Mouse (Mus musculus) forebrain, embryonic 12.5 days (tissue): Measurements from ENCODE around the gene Pnkp. TPM values are rescaled to one million over a fixed set of nuclear protein-coding genes. Genes with fewer than 3 reads are reported as not detected.
A peak's percentile ranks its signal among the peaks of the same experiment; 100 is the strongest.

Source experiments
- ATAC-seq: fragments of 200-750 bp; cut with Nextera tagmentation; 2 replicates; pipeline ENCODE4 v1.8.0; 2017; ENCODE audit warnings: moderate TSS enrichment; ENCODE audit not compliant: low FRiP score
- H3K27ac ChIP-seq: fragments of 300-500 bp; sonication (generic); 2 replicates; pipeline ENCODE4 v1.5.1; 2016; ENCODE audit warnings: mild to moderate bottlenecking
- H3K27me3 ChIP-seq: fragments of 300-500 bp; sonication (generic); 2 replicates; pipeline ENCODE4 v1.6.1; 2016; ENCODE audit warnings: mild to moderate bottlenecking
- H3K36me3 ChIP-seq: fragments of 300-500 bp; sonication (generic); replicated peaks from 2 replicates; pipeline ENCODE4 v1.6.1; 2016; ENCODE audit warnings: mild to moderate bottlenecking
- H3K4me1 ChIP-seq: fragments of 300-500 bp; sonication (generic); 2 replicates; pipeline ENCODE4 v1.6.1; 2016
- H3K4me2 ChIP-seq: fragments of 300-500 bp; sonication (generic); 2 replicates; pipeline ENCODE4 v1.6.1; 2016; ENCODE audit warnings: mild to moderate bottlenecking, moderate library complexity
- H3K4me3 ChIP-seq: fragments of 300-500 bp; sonication (generic); replicated peaks from 2 replicates; pipeline ENCODE4 v1.5.1; 2016; ENCODE audit warnings: mild to moderate bottlenecking
- H3K9ac ChIP-seq: fragments of 300-500 bp; sonication (generic); 2 replicates; pipeline ENCODE4 v1.6.1; 2016; ENCODE audit warnings: mild to moderate bottlenecking
- H3K9me3 ChIP-seq: fragments of 300-500 bp; sonication (generic); 2 replicates; pipeline ENCODE4 v1.6.1; 2016
- WGBS: fragments of 180-500 bp; shearing (Covaris S2); methylation state at CpG from one replicate; pipeline ENCODE4 v1.1.7; 2016; 5-methylcytosine and 5-hydroxymethylcytosine counted together
- polyA plus RNA-seq: library from polyadenylated mRNA; unstranded; fragments of >200 nt; fragmentation: Nextera tagmentation; extraction: Ambion mirVana; gene quantifications from 2 replicates; pipeline ENCODE4 v1.2.1, GENCODE M21; 2016

Gene Pnkp
- polyA plus RNA-seq, 1 experiment from 2014 or later = 37.8 TPM

DNA sequence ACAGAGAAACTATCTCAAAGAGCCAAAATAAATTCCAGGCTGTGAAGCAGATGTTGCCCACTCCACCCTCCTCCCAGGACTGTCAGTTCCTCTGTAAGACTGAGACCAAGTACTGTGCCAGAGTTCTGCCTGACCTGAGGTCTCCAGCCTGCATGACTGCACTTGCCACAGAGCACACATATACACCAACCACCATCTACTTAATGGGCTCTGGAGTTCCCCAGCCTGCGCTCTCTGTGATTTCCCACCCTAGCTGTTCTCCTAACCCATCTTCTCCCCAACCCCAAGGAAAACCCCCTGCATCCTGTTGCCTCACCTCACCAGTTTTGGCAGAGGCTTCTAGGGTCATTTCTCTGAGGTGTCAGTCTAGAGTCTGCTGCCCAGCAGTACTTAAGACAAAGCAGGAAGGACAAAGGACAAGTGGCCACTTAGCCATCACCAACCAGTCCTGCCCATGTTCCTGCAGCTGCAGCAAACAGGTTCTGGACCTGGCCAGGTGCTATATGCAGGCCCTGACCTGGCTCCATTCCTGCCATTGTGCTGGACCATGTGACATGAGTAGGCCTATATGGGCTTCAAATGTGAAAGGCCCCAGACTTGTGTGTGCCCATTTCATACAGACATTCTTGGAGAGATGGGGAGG lies 21.4 kb upstream of the Pnkp start:
- Histone ChIP-seq H3K9me3 (no peaks in the 10 kb centered on the region), H3K36me3 (peaks cover 18% of the 10 kb centered on the region), H3K27me3 (peaks cover 28% of the 10 kb centered on the region), H3K27ac (no peak overlapping the region), H3K9ac (no peak overlapping the region), H3K4me1 (peaks cover 13% of the 10 kb centered on the region), H3K4me3 (no peak overlapping the region), H3K4me2 (no peak overlapping the region)
- 88% methylated on average over 1 of the region's 1 CpGs for WGBS
- ATAC-seq = no peak

DNA sequence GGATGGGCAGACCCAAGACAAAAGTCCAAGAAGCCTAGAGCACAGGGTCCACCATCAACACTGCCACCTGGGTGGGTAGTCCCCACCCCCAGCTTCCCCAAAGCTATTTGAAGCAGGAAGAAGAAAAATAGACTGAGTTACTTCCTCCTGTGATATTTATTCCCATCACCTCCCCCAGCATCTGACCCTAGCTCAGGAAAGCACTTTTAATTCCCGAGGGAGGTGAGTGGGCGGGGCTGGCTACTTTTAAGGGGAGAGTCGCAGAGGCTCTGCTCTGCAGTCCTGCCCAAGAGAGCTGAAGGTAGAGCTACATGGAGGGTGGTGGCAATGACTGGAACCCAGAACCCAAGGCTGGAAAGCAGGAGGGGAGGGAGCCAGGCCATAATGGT lies 20.9 kb upstream of the Pnkp start:
- Histone ChIP-seq H3K36me3 (peaks cover 16% of the 10 kb centered on the region), H3K9me3 (no peaks in the 10 kb centered on the region), H3K4me3 (no peak overlapping the region), H3K4me2 (no peak overlapping the region), H3K27me3 (peaks cover 34% of the 10 kb centered on the region), H3K9ac (no peak overlapping the region), H3K4me1 (peaks cover 13% of the 10 kb centered on the region), H3K27ac (no peak overlapping the region)
- ATAC-seq = no peak
- 53% methylated on average over 3 of the region's 3 CpGs for WGBS

DNA sequence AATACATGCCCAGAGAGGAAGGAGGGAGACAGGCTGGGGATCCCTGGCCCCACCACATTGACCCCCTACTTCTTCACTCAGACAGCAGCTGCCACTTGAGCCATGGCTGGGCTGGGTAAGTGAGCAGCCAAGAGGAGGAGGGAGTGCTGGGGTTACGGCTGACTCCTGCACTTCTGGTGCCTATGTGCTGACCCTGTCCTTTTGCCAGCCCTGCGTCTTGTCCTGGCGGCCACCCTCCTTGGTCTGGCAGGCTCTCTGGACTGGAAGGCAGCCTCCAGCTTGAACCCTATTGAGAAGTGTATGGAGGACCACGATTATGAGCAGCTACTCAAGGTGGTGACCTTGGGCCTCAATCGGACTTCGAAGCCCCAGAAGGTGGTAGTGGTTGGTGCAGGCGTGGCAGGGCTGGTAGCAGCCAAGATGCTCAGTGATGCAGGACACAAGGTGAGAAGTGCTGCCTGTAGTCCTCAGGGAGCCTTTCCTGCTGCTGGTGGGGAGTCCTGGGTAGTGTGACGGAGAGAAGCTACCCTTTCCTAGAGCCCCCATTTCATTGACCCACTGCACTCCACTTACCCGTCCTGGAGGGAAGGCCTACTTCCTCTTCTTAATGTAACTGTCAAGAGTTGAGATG lies 20.4 kb upstream of the Pnkp start:
- Histone ChIP-seq H3K9ac (no peak overlapping the region), H3K9me3 (no peaks in the 10 kb centered on the region), H3K27me3 (peaks cover 39% of the 10 kb centered on the region), H3K4me3 (no peak overlapping the region), H3K27ac (no peak overlapping the region), H3K36me3 (peaks cover 16% of the 10 kb centered on the region), H3K4me2 (no peak overlapping the region), H3K4me1 (peaks cover 13% of the 10 kb centered on the region)
- ATAC-seq = no peak
- WGBS = 87% methylated on average over 9 of the region's 9 CpGs

DNA sequence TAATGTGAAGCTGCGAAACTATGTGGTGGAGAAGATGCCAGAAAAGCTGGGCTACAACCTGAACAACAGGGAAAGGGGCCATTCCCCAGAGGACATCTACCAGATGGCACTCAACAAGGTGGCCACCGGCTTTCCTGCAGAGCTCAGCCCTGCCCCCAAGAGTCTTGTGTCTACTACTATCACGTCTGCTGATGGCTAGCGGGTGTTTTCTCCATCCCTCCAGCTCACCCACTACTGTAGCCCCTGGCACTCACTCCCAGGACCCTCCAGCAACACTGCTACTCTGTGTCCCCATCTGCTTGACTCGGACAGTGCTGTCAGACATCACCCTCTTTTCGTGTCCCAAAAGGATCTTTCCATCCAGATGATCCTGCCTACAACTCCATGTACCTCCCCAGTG lies 18.9 kb upstream of the Pnkp start:
- H3K4me2 ChIP-seq = no peak overlapping the region
- H3K9me3 ChIP-seq = no peaks in the 10 kb centered on the region
- H3K27me3 ChIP-seq = peaks cover 48% of the 10 kb centered on the region
- H3K4me1 ChIP-seq = peaks cover 13% of the 10 kb centered on the region
- no peak overlapping the region for H3K27ac ChIP-seq
- ATAC-seq = no peak
- H3K36me3 ChIP-seq = peaks cover 24% of the 10 kb centered on the region
- no peak overlapping the region for H3K4me3 ChIP-seq
- 91% methylated on average over 6 of the region's 6 CpGs for WGBS
- H3K9ac ChIP-seq = no peak overlapping the region

- ATAC-seq = 0 out of 2 replicates have a peak, but pooled peaks have one; percentile 5
- Histone ChIP-seq H3K27me3 (peaks cover 48% of the 10 kb centered on the region), H3K27ac (no peak overlapping the region), H3K36me3 (peaks cover 34% of the 10 kb centered on the region), H3K4me1 (peaks cover 13% of the 10 kb centered on the region), H3K9me3 (no peaks in the 10 kb centered on the region), H3K4me3 (peak overlapping the region; percentile 27), H3K9ac (peak overlapping the region; percentile 51; the same call in 1 of the 2 replicates), H3K4me2 (peak overlapping the region; percentile 52)
- 23% methylated on average over 11 of the region's 11 CpGs for WGBS
These were observed 17.8 kb upstream of the Pnkp start for GRCm38 (mm10) chr7:44839171-44839490.

- ATAC-seq = peak; percentile 66
- H3K27me3 ChIP-seq = peaks cover 48% of the 10 kb centered on the region
These were observed 17.3 kb upstream of the Pnkp start for GRCm38 (mm10) chr7:44839491-44840191.

GRCm38 (mm10) chr7:44840426-44840825 lies 16.5 kb upstream of the Pnkp start:
- 58% methylated on average over 14 of the region's 14 CpGs for WGBS
- Histone ChIP-seq H3K4me1 (peaks cover 13% of the 10 kb centered on the region), H3K4me2 (peak overlapping the region; percentile 52), H3K27me3 (peaks cover 48% of the 10 kb centered on the region), H3K4me3 (peak overlapping the region; percentile 27; the same call in 1 of the 2 replicates), H3K36me3 (peaks cover 47% of the 10 kb centered on the region), H3K9me3 (no peaks in the 10 kb centered on the region), H3K9ac (peak overlapping the region; percentile 51; the same call in 1 of the 2 replicates), H3K27ac (no peak overlapping the region)
- ATAC-seq = no peak

More at GRCm38 (mm10) chr7:44839491-44840191, 17.3 kb upstream of the Pnkp start:
- no peak overlapping the region for H3K27ac ChIP-seq
- peaks cover 13% of the 10 kb centered on the region for H3K4me1 ChIP-seq
- H3K4me3 ChIP-seq = peak overlapping the region; percentile 27
- WGBS = 1% methylated on average over 58 of the region's 58 CpGs
- peak overlapping the region; percentile 51 for H3K9ac ChIP-seq
- H3K9me3 ChIP-seq = no peaks in the 10 kb centered on the region
- peak overlapping the region; percentile 52 for H3K4me2 ChIP-seq
- H3K36me3 ChIP-seq = peaks cover 39% of the 10 kb centered on the region

- no peaks in the 10 kb centered on the region for H3K9me3 ChIP-seq
- H3K4me2 ChIP-seq = no peak overlapping the region
- no peak overlapping the region for H3K9ac ChIP-seq
- peaks cover 13% of the 10 kb centered on the region for H3K4me1 ChIP-seq
- no peak overlapping the region for H3K27ac ChIP-seq
- H3K27me3 ChIP-seq = peaks cover 48% of the 10 kb centered on the region
- H3K36me3 ChIP-seq = peaks cover 60% of the 10 kb centered on the region
- WGBS = 92% methylated on average over 8 of the region's 8 CpGs
- no peak for ATAC-seq
- H3K4me3 ChIP-seq = no peak overlapping the region
These were observed 15.0 kb upstream of the Pnkp start for GRCm38 (mm10) chr7:44841825-44842463.

- Histone ChIP-seq H3K36me3 (peaks cover 60% of the 10 kb centered on the region), H3K9ac (no peak overlapping the region), H3K9me3 (no peaks in the 10 kb centered on the region), H3K27me3 (peaks cover 25% of the 10 kb centered on the region), H3K4me2 (no peak overlapping the region), H3K27ac (no peak overlapping the region), H3K4me1 (peaks cover 12% of the 10 kb centered on the region), H3K4me3 (no peak overlapping the region)
- 92% methylated on average over 10 of the region's 10 CpGs for WGBS
- no peak for ATAC-seq
These were observed 11.9 kb upstream of the Pnkp start for GRCm38 (mm10) chr7:44845006-44845405.

- H3K36me3 ChIP-seq = peaks cover 54% of the 10 kb centered on the region
- 0 out of 2 replicates have a peak, but pooled peaks cover 7% of the 10 kb centered on the region for H3K27me3 ChIP-seq
- no peak overlapping the region for H3K4me2 ChIP-seq
- H3K9me3 ChIP-seq = no peaks in the 10 kb centered on the region
- H3K4me3 ChIP-seq = no peak overlapping the region
- H3K4me1 ChIP-seq = peaks cover 22% of the 10 kb centered on the region
- no peak overlapping the region for H3K9ac ChIP-seq
- WGBS = 92% methylated on average over 7 of the region's 7 CpGs
- H3K27ac ChIP-seq = no peak overlapping the region
- no peak for ATAC-seq
These were observed 10.1 kb upstream of the Pnkp start for GRCm38 (mm10) chr7:44846804-44847203.

DNA sequence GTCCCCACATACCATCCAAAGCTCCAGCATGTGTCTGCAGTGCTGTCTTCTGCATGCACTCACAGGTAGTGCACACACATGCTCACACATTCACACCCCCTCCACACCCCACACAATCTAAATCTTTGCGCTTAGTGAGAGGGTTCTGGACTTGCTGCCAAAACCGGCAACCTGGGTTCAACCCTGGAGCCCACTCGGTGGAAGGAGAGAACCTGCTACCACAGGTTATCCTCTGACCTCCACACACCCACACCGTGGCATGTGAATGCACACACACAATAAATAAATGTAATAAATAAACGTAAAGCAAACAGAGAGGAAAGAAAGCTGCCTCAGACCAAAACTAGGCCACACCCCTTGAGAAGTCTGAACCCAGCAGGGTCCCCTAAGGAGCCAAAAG lies 9.2 kb upstream of the Pnkp start:
- Histone ChIP-seq H3K27me3 (no peaks in the 10 kb centered on the region), H3K4me1 (peaks cover 22% of the 10 kb centered on the region), H3K4me3 (peak overlapping the region; percentile 80), H3K9ac (peak overlapping the region; percentile 54), H3K36me3 (peaks cover 50% of the 10 kb centered on the region), H3K4me2 (peak overlapping the region; percentile 89), H3K27ac (0 out of 2 replicates have a peak overlapping the region, but pooled peaks have one; percentile 97), H3K9me3 (no peaks in the 10 kb centered on the region)
- 83% methylated on average over 5 of the region's 5 CpGs for WGBS
- ATAC-seq = no peak
